Mouse (Mus musculus) intestine, embryonic 16.5 days (tissue): ENCODE results near the gene Snip1. TPM values are rescaled to one million over a fixed set of nuclear protein-coding genes. Genes with fewer than 3 reads are reported as not detected.

Experiments
- ATAC-seq: fragments of 200-750 bp; cut with Nextera tagmentation; 2 replicates; pipeline ENCODE4 v1.8.0; 2017; ENCODE audit warnings: moderate TSS enrichment, moderate library complexity
- H3K27ac ChIP-seq: fragments of 300-500 bp; sonication (generic); 2 replicates; pipeline ENCODE4 v1.5.1; 2014; ENCODE audit warnings: mild to moderate bottlenecking, low read length
- H3K27me3 ChIP-seq: fragments of 300-500 bp; sonication (generic); replicated peaks from 2 replicates; pipeline ENCODE4 v1.6.1; 2014; ENCODE audit warnings: low read length, control low read depth, mixed read lengths; ENCODE audit not compliant: control insufficient read depth, insufficient read depth
- H3K36me3 ChIP-seq: fragments of 300-500 bp; sonication (generic); 2 replicates; pipeline ENCODE4 v1.6.1; 2014; ENCODE audit warnings: low read length, control low read depth; ENCODE audit not compliant: control insufficient read depth, insufficient read depth
- H3K4me1 ChIP-seq: fragments of 300-500 bp; sonication (generic); 2 replicates; pipeline ENCODE4 v1.6.1; 2014; ENCODE audit warnings: low read length, control low read depth, mixed read lengths; ENCODE audit not compliant: control insufficient read depth, insufficient read depth
- H3K4me2 ChIP-seq: fragments of 300-500 bp; sonication (generic); 2 replicates; pipeline ENCODE4 v1.6.1; 2014; ENCODE audit warnings: low read depth, low read length, control low read depth
- H3K4me3 ChIP-seq: fragments of 300-500 bp; sonication (generic); 2 replicates; pipeline ENCODE4 v1.5.1; 2014; ENCODE audit warnings: mild to moderate bottlenecking, low read length
- H3K9ac ChIP-seq: fragments of 300-500 bp; sonication (generic); 2 replicates; pipeline ENCODE4 v1.6.1; 2014; ENCODE audit warnings: low read depth, low read length
- H3K9me3 ChIP-seq: fragments of 300-500 bp; sonication (generic); 2 replicates; pipeline ENCODE4 v1.6.1; 2016; ENCODE audit warnings: low read length, control low read depth; ENCODE audit not compliant: control insufficient read depth
- WGBS: fragments of 180-500 bp; shearing (Covaris S2); extraction: QIAGEN DNeasy Blood & Tissue Kit; methylation state at CpG from one replicate; pipeline ENCODE4 v1.1.7; 2014; 5-methylcytosine and 5-hydroxymethylcytosine counted together
- polyA plus RNA-seq: library from polyadenylated mRNA; unstranded; fragments of >200 nt; fragmentation: Nextera tagmentation; extraction: Ambion mirVana; gene quantifications from 2 replicates; pipeline ENCODE4 v1.2.1, GENCODE M21; 2015

Snip1 gene
- polyA plus RNA-seq, result 21.3 and 22.7 TPM in 2 replicates

DNA sequence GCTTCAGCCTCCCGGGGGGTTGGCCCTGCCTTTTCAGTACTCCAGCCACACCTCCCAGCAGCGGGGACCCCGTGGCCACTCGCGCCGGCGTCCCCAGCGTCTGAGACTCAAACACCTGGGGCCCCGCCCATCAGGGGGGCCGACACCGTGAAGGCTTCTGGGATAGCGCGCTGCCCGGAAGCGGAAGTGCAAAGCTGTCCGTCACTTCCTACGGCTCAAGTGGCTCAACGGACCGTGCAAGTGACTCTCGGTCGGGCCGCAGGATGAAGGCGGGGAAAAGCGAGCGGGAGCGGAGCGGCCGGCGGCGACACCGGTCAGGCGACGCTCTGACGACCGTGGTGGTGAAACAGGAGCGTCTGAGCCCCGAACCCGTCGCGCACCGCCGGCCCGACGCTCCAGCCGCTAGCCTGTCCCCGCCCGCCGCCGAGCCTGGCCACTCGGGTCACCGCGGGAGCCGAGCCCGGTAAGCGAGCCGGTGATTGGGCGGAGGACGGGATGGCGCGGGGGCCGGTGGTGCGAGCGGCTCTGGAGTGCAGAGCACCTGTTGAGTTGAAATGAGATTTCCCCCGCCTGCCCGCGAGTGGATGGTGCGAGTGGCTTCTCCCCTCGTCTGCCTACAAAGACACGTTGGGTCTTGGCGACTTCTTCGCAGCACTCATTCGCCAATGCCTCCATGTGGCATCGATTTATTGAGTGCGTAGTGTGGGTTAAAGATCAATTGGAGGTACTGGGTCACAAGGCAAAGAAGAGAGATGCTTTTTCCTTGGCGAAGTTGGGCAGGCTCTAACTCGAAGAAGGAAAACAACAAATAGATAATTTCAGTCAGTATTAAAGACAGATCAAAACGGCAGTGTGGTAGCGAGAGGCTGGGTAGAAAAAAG lies at the start of gene Snip1:
TSS of gene Snip1 (plus strand) at position 183 of the 881 bp plus-strand sequence.
- WGBS, result under 1% methylated on average over 73 of the region's 78 CpGs
- peak within 1 kb of the TSS; percentile 93 for H3K4me3 ChIP-seq

DNA sequence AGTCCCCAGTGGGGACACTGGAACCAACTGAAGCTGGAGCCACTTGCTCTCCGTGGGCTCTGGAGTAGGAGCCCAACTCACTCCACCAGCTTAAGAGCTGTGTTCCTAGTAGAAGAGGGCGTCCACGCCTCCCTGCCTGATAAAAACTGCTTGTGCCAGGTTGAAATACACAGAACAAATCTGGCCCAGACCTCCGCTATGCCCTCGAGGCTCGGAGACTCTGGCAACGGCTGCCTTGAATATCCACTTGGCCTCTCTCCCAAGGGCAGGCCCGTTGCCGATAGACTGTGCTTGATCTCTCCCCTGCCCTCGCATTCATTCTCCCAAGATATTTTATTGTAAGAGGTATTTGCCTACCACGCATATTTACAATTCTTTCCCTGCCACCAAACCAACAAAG lies 49.0 kb upstream of the Snip1 start:
- Histone ChIP-seq H3K9me3 (no peaks in the 10 kb centered on the region), H3K4me2 (no peak overlapping the region), H3K27ac (no peak overlapping the region), H3K36me3 (no peaks in the 10 kb centered on the region), H3K4me3 (no peak overlapping the region), H3K27me3 (peaks cover 2% of the 10 kb centered on the region; the same call in 1 of the 2 replicates), H3K4me1 (no peaks in the 10 kb centered on the region), H3K9ac (no peak overlapping the region)
- ATAC-seq, result no peak
- WGBS, result 70% methylated on average over 11 of the region's 11 CpGs

More for the DNA sequence above, at the start of gene Snip1:
- Histone ChIP-seq H3K9ac (peak within 1 kb of the TSS; percentile 90), H3K4me2 (peak within 1 kb of the TSS; percentile 90), H3K27ac (peak within 1 kb of the TSS; percentile 65), H3K9me3 (no peaks in the 10 kb centered on the region), H3K4me1 (peaks cover 14% of the 10 kb centered on the region), H3K36me3 (peaks cover 10% of the 10 kb centered on the region; the same call in 1 of the 2 replicates), H3K27me3 (0 out of 2 replicates have a peak, but pooled peaks cover 3% of the 10 kb centered on the region)
- peak; percentile 95 for ATAC-seq

DNA sequence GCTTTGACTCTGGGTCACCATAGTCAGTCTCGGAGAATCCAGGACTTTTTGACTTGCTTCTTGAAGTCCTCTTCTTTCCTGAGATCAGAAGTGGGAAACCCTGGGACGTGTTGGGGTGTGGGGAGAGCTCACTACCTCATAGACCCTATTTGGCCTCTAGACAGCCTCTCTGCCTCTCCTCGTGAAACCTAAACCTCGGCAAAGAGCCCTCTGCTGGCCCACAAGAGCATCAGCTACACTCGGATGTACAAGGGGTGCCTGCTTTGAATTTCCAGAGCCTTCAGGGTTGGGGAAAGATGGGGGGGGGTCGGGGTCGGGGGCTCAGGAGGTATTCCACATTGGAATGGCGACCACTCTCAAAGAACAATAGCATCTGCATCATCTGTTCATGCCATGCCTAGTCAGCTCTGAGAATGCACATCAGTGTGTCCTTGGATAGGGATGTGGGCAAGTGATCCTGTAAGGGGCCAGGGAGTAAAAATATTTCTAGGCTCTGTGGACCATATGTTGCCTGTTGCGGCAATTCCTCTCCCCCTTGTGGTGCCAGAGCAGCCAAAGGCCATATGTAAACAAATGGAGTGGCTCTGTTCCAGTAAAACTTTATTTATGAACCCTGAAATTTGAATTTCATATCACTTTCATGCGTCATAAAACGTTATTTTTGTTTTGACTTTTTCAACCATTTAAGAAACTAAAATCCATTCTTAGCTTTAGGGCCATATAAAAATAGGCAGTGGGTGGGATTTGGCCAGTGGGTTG lies 45.5 kb upstream of the Snip1 start:
- Histone ChIP-seq H3K27ac (no peak overlapping the region), H3K27me3 (peaks cover 3% of the 10 kb centered on the region; the same call in 1 of the 2 replicates), H3K4me3 (no peak overlapping the region), H3K4me1 (no peaks in the 10 kb centered on the region), H3K9ac (no peak overlapping the region), H3K36me3 (no peaks in the 10 kb centered on the region), H3K4me2 (no peak overlapping the region), H3K9me3 (no peaks in the 10 kb centered on the region)
- 29% methylated on average over 11 of the region's 11 CpGs for WGBS
- no peak for ATAC-seq

DNA sequence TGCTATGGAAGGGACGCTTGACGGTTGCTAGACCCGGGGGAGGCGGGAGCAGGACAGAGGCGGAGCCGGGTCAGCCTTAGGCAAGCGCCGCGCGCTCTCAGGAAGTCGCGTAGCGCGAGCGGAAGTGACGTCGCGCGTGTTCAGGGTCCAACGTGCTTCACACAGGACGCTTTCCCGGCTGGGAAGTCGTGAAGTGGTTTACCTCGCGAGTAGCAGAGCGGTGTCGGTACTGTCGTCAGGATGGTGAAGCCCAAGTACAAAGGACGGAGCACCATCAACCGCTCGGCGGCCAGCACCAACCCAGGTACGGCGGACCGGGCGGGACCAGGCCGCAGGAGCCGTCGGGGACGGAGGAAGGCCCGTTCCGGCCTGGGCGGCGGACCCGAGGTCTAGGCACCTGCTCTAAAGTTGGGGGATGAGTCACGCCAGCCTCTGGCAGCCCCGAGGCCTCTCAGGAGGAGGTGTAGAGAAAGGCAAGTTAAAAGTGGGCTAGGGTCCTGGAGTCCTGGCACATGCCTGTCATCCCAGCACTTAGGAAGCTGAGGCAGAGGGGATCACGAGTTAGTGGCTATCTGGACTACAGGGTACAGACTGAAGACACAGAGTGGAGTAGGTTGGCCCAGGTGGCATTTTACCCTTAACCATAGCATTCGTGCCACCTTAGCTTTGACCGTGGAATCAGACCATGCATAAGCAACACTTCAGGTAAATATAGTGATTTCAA lies 36.4 kb upstream of the Snip1 start:
- H3K36me3 ChIP-seq, result peaks cover 4% of the 10 kb centered on the region; the same call in 1 of the 2 replicates
- no peaks in the 10 kb centered on the region for H3K9me3 ChIP-seq
- H3K4me2 ChIP-seq, result peak overlapping the region; percentile 89
- peak overlapping the region; percentile 90 for H3K4me3 ChIP-seq
- peak; percentile 100 for ATAC-seq
- H3K27me3 ChIP-seq, result no peaks in the 10 kb centered on the region
- H3K4me1 ChIP-seq, result peaks cover 10% of the 10 kb centered on the region
- H3K27ac ChIP-seq, result peak overlapping the region; percentile 39
- H3K9ac ChIP-seq, result peak overlapping the region; percentile 86
- under 1% methylated on average over 50 of the region's 50 CpGs for WGBS

DNA sequence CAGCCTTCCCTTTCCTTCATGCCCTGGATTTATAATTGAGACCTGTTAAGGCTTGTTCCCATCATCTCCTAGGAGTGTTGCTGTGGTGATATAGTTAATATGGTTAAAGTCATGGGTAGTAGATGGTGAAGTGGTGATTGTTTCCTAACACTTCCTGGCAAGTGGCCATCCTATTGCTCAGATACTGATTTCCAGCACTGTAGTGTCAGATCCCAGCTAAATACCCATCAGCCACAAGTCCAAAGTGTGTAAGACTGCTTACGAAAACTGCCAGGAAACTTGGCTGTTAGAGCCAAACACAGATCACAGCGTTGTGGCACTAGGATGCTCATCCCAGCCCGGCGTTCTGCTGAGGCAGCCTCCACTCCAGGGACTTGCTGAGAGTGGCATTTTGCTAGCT lies 32.1 kb upstream of the Snip1 start:
- H3K9me3 ChIP-seq, result no peaks in the 10 kb centered on the region
- H3K27me3 ChIP-seq, result no peaks in the 10 kb centered on the region
- H3K27ac ChIP-seq, result no peak overlapping the region
- H3K4me3 ChIP-seq, result no peak overlapping the region
- ATAC-seq, result no peak
- H3K36me3 ChIP-seq, result peaks cover 11% of the 10 kb centered on the region; the same call in 1 of the 2 replicates
- H3K4me1 ChIP-seq, result peaks cover 10% of the 10 kb centered on the region
- WGBS, result 90% methylated on average over 4 of the region's 4 CpGs
- no peak overlapping the region for H3K4me2 ChIP-seq
- H3K9ac ChIP-seq, result no peak overlapping the region

DNA sequence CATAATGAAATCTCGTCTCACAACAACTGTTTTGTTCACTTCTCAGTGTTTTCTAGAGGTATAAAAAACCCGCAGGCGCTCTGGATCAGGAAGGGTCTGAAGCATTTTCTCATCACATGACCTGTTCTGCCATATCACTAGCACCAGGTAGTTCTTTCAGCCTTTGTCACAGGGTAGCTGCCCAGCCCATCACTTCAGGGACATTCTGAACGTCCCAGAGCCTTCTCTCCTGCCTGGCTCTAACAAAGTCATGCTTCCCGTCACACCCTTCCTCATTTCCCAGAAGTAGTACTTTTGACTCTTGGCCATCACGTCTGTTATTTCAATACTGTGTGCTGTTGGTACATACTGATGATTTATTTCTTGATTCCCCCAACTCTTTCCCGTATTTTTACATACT lies 22.0 kb upstream of the Snip1 start:
- H3K27ac ChIP-seq, result no peak overlapping the region
- 89% methylated on average over 7 of the region's 7 CpGs for WGBS
- H3K9ac ChIP-seq, result no peak overlapping the region
- ATAC-seq, result no peak
- no peak overlapping the region for H3K4me3 ChIP-seq
- no peaks in the 10 kb centered on the region for H3K9me3 ChIP-seq
- no peaks in the 10 kb centered on the region for H3K4me1 ChIP-seq
- peaks cover 29% of the 10 kb centered on the region; the same call in 1 of the 2 replicates for H3K36me3 ChIP-seq
- no peak overlapping the region for H3K4me2 ChIP-seq
- no peaks in the 10 kb centered on the region for H3K27me3 ChIP-seq

DNA sequence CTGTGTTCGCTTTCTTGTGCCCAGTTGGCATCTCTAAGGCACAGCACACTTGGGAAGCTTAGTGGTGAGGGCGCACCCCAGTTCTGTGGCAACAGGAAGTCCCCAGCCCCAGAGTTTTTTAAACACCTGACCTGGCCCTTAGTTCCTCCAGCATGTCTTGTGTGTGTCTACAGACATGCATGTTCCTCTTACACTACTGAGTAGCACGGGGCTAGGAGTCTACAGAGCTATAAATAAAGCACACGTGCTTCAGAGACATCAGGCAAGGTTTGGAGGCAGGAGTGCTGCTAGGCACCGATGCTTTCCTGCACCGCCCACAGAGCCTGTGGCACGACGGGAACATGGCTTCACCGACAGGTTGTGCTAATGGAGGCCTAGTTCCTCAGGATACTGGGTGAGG lies 11.1 kb upstream of the Snip1 start:
- whole genome bisulfite sequencing, result 89% methylated on average over 9 of the region's 9 CpGs
- peaks cover 20% of the 10 kb centered on the region for H3K36me3 ChIP-seq
- no peak for ATAC-seq

DNA sequence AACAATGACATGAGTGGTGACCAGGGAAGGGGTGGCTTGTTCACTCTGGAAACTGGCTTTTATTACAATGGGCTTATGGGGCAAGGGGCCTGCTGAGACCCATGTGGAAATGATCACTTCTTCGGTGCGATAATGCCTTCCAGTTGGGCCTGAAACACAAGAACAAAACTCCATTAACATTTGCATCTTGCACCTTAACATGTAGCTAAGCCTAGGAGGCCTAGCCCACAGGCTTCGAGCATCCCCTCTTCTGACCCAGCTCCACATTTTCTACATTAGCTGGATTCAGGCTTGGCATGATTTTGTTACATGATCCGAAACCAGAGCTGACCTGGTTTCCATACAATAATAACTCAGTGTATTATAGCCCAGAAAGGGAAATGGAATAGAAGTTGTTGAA lies 10.0 kb upstream of the Snip1 start:
- no peak for ATAC-seq
- WGBS, result 90% methylated on average over 4 of the region's 4 CpGs
- no peak overlapping the region for H3K27ac ChIP-seq
- H3K4me3 ChIP-seq, result no peak overlapping the region
- no peak overlapping the region for H3K9ac ChIP-seq
- no peaks in the 10 kb centered on the region for H3K27me3 ChIP-seq
- peaks cover 20% of the 10 kb centered on the region for H3K36me3 ChIP-seq
- H3K9me3 ChIP-seq, result no peaks in the 10 kb centered on the region
- no peaks in the 10 kb centered on the region for H3K4me1 ChIP-seq
- no peak overlapping the region for H3K4me2 ChIP-seq

More for the DNA sequence above, 11.1 kb upstream of the Snip1 start:
- Histone ChIP-seq H3K4me2 (no peak overlapping the region), H3K9me3 (no peaks in the 10 kb centered on the region), H3K4me3 (no peak overlapping the region), H3K4me1 (no peaks in the 10 kb centered on the region), H3K27me3 (no peaks in the 10 kb centered on the region), H3K9ac (no peak overlapping the region), H3K27ac (no peak overlapping the region)

DNA sequence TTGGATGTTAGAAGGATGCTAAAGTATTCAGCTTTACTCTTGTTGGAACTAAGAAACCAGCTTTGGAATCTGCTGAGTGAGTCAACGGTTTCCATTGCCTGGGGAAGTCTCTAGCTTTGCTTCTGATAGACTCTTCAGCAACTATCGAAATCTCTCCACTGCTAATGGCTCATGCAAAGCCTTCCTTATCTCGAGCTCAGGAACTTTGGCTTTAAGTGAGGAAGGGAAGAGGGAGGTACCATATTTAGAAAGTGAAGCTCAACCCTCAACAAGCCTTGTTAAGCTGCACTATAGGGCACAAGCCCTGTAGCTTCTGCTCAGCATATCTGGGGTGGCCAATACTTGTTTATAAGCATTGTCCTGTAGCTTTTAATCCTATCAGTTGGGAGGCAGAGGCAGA lies 9.2 kb upstream of the Snip1 start:
- ATAC-seq, result no peak
- Histone ChIP-seq H3K4me3 (no peak overlapping the region), H3K9me3 (no peaks in the 10 kb centered on the region), H3K36me3 (peaks cover 20% of the 10 kb centered on the region), H3K4me1 (no peaks in the 10 kb centered on the region), H3K27me3 (no peaks in the 10 kb centered on the region), H3K27ac (no peak overlapping the region), H3K9ac (no peak overlapping the region), H3K4me2 (no peak overlapping the region)
- WGBS, result 51% methylated on average over 3 of the region's 3 CpGs
